Mouse (Mus musculus): ENCODE measurements around the gene Trafd1. TPM values are rescaled to one million over a fixed set of nuclear protein-coding genes. Genes with fewer than 3 reads are reported as not detected.

Gene Trafd1
- total and polyA plus RNA-seq, 2 experiments from 2014 or later: 94.4 to 108 TPM

DNA sequence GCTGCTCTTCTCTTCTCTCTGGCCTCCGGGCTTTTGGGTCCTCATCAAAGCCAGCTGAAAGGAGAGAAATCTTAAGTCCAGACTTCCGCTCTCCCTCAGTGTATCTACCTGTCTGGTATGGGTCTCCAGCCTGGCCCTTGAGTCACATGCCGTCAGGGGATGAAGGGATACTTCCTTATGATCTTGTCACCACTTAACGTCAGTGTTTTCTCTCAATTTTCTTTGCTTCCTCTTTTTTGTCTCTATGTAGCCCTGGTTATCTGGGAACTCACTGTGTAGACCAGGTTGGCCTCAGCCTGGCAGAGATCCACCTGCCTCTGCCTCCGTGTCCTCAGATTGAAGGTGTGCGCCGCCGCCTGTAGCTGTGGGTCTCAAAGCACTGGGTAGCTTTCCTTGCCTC lies 41.4 kb downstream of the Trafd1 start:
- Histone ChIP-seq H3K9ac (replicated peaks; ENCODE audit: low read length) (no peak overlapping the region), H3K4me3 (ENCODE audit: low read length) (no peak overlapping the region), H3K36me3 (ENCODE audit: insufficient read depth, low read length) (peaks cover 87% of the 10 kb centered on the region), H3K27me3 (ENCODE audit: insufficient read depth, low read length) (no peaks in the 10 kb centered on the region), H3K4me2 (ENCODE audit: low read depth, low read length) (no peak overlapping the region), H3K27ac (no peak overlapping the region), H3K4me1 (ENCODE audit: insufficient read depth, low read length) (no peaks in the 10 kb centered on the region), H3K9me3 (ENCODE audit: low read length) (no peaks in the 10 kb centered on the region)
- ATAC-seq: no peak
- no peak for TF ChIP-seq CTCF (IDR thresholded peaks at IDR 0.05; ENCODE audit: low read depth)
- 99% methylated on average over 8 of the region's 8 CpGs for WGBS
- no peak for DNase-seq (ENCODE audit: low spot score)

- H3K27ac ChIP-seq: no peak overlapping the region
- 88% methylated on average over 11 of the region's 11 CpGs for WGBS
- no peaks in the 10 kb centered on the region for H3K4me1 ChIP-seq (ENCODE audit: insufficient read depth, low read length)
- DNase-seq (ENCODE audit: low spot score): no peak
- H3K4me3 ChIP-seq (ENCODE audit: low read length): no peak overlapping the region
- peaks cover 92% of the 10 kb centered on the region for H3K36me3 ChIP-seq (ENCODE audit: insufficient read depth, low read length)
- ATAC-seq: no peak
- no peaks in the 10 kb centered on the region for H3K9me3 ChIP-seq (ENCODE audit: low read length)
- H3K27me3 ChIP-seq (ENCODE audit: insufficient read depth, low read length): no peaks in the 10 kb centered on the region
- no peak overlapping the region for H3K4me2 ChIP-seq (ENCODE audit: low read depth, low read length)
- H3K9ac ChIP-seq (replicated peaks; ENCODE audit: low read length): no peak overlapping the region
- no peak for TF ChIP-seq CTCF (IDR thresholded peaks at IDR 0.05; ENCODE audit: low read depth)
Measured at GRCm38 (mm10) chr5:121342490-121342889, 42.9 kb downstream of the Trafd1 start.

DNA sequence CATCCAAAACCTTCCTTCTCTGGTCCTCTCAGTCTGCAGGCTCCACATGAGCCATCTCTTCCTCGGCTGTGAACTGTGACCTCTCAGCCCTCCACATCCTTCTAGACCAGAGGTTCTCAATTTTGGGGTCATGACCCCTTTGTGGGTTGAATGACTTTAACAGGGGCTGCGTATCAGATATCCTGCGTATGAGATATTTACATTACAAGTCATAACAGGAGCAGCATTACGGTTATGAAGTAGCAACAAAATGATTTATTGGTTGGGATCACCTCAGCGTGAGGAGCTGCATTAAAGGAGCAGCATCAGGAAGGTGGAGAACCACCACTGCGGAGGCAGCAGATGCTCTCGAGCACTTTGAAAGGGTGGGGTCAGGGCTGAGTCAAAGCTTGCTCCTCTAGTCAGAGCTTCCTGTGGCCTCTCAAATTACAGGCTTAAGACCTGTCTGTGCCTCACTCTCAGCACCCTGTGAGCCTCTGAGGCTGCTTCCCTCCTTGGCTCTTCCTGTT lies 44.4 kb downstream of the Trafd1 start:
- H3K4me1 ChIP-seq (ENCODE audit: insufficient read depth, low read length): no peaks in the 10 kb centered on the region
- H3K27me3 ChIP-seq (ENCODE audit: insufficient read depth, low read length): no peaks in the 10 kb centered on the region
- H3K9me3 ChIP-seq (ENCODE audit: low read length): no peaks in the 10 kb centered on the region
- WGBS: 53% methylated on average over 7 of the region's 7 CpGs
- ATAC-seq: no peak
- TF ChIP-seq CTCF (IDR thresholded peaks at IDR 0.05; ENCODE audit: low read depth): no peak
- no peak overlapping the region for H3K27ac ChIP-seq
- peaks cover 95% of the 10 kb centered on the region for H3K36me3 ChIP-seq (ENCODE audit: insufficient read depth, low read length)
- no peak overlapping the region for H3K4me2 ChIP-seq (ENCODE audit: low read depth, low read length)
- no peak for DNase-seq (ENCODE audit: low spot score)
- no peak overlapping the region for H3K4me3 ChIP-seq (ENCODE audit: low read length)
- no peak overlapping the region for H3K9ac ChIP-seq (replicated peaks; ENCODE audit: low read length)

DNA sequence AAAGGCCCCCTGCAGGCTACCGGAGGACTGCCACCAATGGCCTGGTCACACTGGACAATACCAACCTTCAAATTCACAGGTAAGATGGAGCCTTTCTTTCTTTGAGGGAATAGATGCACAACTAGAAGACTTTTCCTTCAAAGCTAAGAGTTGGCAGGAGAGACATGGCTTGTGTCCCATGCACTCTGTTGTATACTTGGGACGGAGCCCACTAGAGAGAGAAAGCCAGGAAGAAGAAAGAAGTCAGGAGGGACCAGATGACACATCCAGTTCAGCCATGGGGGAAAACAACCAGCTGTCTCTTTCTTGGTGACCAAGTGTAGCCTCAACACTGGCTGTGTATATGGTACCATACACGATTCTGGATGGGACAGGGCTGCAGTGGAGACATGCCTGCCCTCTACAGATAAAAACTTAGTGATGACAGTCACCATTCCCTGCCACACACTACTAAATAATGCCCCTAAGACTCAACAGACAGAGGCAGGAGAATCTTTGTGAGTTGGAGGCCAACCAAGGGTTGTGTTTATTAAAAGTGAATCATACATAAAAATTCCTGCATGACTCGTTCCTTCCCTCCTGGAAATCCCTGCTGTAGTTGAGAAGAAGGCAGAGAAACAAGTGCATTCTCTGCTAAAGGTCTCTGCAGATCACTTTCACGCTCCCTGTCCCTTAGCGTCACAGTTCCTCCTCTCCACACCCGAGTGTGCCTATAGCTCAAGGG lies 45.8 kb downstream of the Trafd1 start:
- H3K27me3 ChIP-seq (ENCODE audit: insufficient read depth, low read length): no peaks in the 10 kb centered on the region
- no peak for TF ChIP-seq CTCF (IDR thresholded peaks at IDR 0.05; ENCODE audit: low read depth)
- peaks cover 95% of the 10 kb centered on the region for H3K36me3 ChIP-seq (ENCODE audit: insufficient read depth, low read length)
- H3K27ac ChIP-seq: no peak overlapping the region
- no peaks in the 10 kb centered on the region for H3K9me3 ChIP-seq (ENCODE audit: low read length)
- H3K4me2 ChIP-seq (ENCODE audit: low read depth, low read length): no peak overlapping the region
- ATAC-seq: no peak
- no peak for DNase-seq (ENCODE audit: low spot score)
- H3K4me1 ChIP-seq (ENCODE audit: insufficient read depth, low read length): no peaks in the 10 kb centered on the region
- H3K9ac ChIP-seq (replicated peaks; ENCODE audit: low read length): no peak overlapping the region
- 82% methylated on average over 7 of the region's 7 CpGs for WGBS
- no peak overlapping the region for H3K4me3 ChIP-seq (ENCODE audit: low read length)

GRCm38 (mm10) chr5:121336776-121337175 lies 48.7 kb downstream of the Trafd1 start:
- no peak for DNase-seq (ENCODE audit: low spot score)
- Histone ChIP-seq H3K27ac (no peak overlapping the region; the same call in 1 of the 2 replicates), H3K4me2 (ENCODE audit: low read depth, low read length) (no peak overlapping the region), H3K9me3 (ENCODE audit: low read length) (no peaks in the 10 kb centered on the region), H3K4me3 (ENCODE audit: low read length) (no peak overlapping the region), H3K4me1 (ENCODE audit: insufficient read depth, low read length) (no peaks in the 10 kb centered on the region), H3K36me3 (ENCODE audit: insufficient read depth, low read length) (peaks cover 92% of the 10 kb centered on the region), H3K27me3 (ENCODE audit: insufficient read depth, low read length) (no peaks in the 10 kb centered on the region), H3K9ac (replicated peaks; ENCODE audit: low read length) (no peak overlapping the region)
- WGBS: 93% methylated on average over 6 of the region's 6 CpGs
- no peak for ATAC-seq
- TF ChIP-seq CTCF (IDR thresholded peaks at IDR 0.05; ENCODE audit: low read depth): no peak

GRCm38 (mm10) chr5:121336009-121336408 lies 49.4 kb downstream of the Trafd1 start:
- H3K27me3 ChIP-seq (ENCODE audit: insufficient read depth, low read length): no peaks in the 10 kb centered on the region
- H3K27ac ChIP-seq: no peak overlapping the region
- no peak for TF ChIP-seq CTCF (IDR thresholded peaks at IDR 0.05; ENCODE audit: low read depth)
- WGBS: 55% methylated on average over 3 of the region's 3 CpGs
- no peaks in the 10 kb centered on the region for H3K9me3 ChIP-seq (ENCODE audit: low read length)
- ATAC-seq (no peak), DNase-seq (ENCODE audit: low spot score) (peak; percentile 11)
- H3K4me3 ChIP-seq (ENCODE audit: low read length): no peak overlapping the region
- no peak overlapping the region for H3K9ac ChIP-seq (replicated peaks; ENCODE audit: low read length)
- H3K4me2 ChIP-seq (ENCODE audit: low read depth, low read length): no peak overlapping the region
- H3K36me3 ChIP-seq (ENCODE audit: insufficient read depth, low read length): peaks cover 92% of the 10 kb centered on the region
- no peaks in the 10 kb centered on the region for H3K4me1 ChIP-seq (ENCODE audit: insufficient read depth, low read length)

- H3K9ac ChIP-seq (replicated peaks; ENCODE audit: low read length): no peak overlapping the region
- no peak for TF ChIP-seq CTCF (IDR thresholded peaks at IDR 0.05; ENCODE audit: low read depth)
- no peaks in the 10 kb centered on the region for H3K27me3 ChIP-seq (ENCODE audit: insufficient read depth, low read length)
- ATAC-seq (no peak), DNase-seq (ENCODE audit: low spot score) (no peak)
- H3K4me3 ChIP-seq (ENCODE audit: low read length): no peak overlapping the region
- H3K4me1 ChIP-seq (ENCODE audit: insufficient read depth, low read length): no peaks in the 10 kb centered on the region
- H3K9me3 ChIP-seq (ENCODE audit: low read length): no peaks in the 10 kb centered on the region
- peaks cover 92% of the 10 kb centered on the region for H3K36me3 ChIP-seq (ENCODE audit: insufficient read depth, low read length)
- H3K4me2 ChIP-seq (ENCODE audit: low read depth, low read length): no peak overlapping the region
- WGBS: 93% methylated on average over 4 of the region's 4 CpGs
- H3K27ac ChIP-seq: no peak overlapping the region
Measured at GRCm38 (mm10) chr5:121335426-121335825, 50.0 kb downstream of the Trafd1 start.

Data from hindbrain, postnatal 0 days (tissue).